Mouse (Mus musculus) cortical plate, adult 2 months (tissue): ENCODE results near the gene Gm3238.

Experiments
- CTCF ChIP-seq: fragments of 200-500 bp; IDR thresholded peaks from 2 replicates; pipeline ENCODE4 v1.5.1; 2011; ENCODE audit warnings: mild to moderate bottlenecking, control low read depth, low read length; ENCODE audit not compliant: insufficient read depth; ENCODE audit errors: extremely low read depth
- POLR2A ChIP-seq: fragments of 200-500 bp; IDR thresholded peaks from 2 replicates; pipeline ENCODE4 v1.6.1; 2011; ENCODE audit warnings: mild to moderate bottlenecking, low read length, control low read depth; ENCODE audit not compliant: insufficient read depth; ENCODE audit errors: extremely low read depth

- no peak for TF ChIP-seq CTCF
- TF ChIP-seq POLR2A, result no peak
Measured at GRCm38 (mm10) chr10:77797677-77798076, 26.6 kb upstream of the Gm3238 start.
